Mouse (Mus musculus) neural tube, embryonic 11.5 days (tissue): Measurements from ENCODE around the gene Ppm1h. TPM values are rescaled to one million over a fixed set of nuclear protein-coding genes. Genes with fewer than 3 reads are reported as not detected.
A peak's percentile ranks its signal among the peaks of the same experiment; 100 is the strongest.

ENCODE experiments used
- ATAC-seq: fragments of 200-750 bp; cut with Nextera tagmentation; 2 replicates; pipeline ENCODE4 v1.8.0; 2017; ENCODE audit warnings: moderate number of reproducible peaks, mild to moderate bottlenecking, moderate TSS enrichment, moderate library complexity; ENCODE audit not compliant: insufficient read depth, low FRiP score, low TSS enrichment
- DNase-seq: peaks from one replicate; pipeline ENCODE4 v3.0.0-alpha.2; 2015; ENCODE audit warnings: low spot score
- H3K27ac ChIP-seq: fragments of 300-500 bp; sonication (generic); 2 replicates; pipeline ENCODE4 v1.5.1; 2014; ENCODE audit warnings: low read depth, mild to moderate bottlenecking, low read length
- H3K27me3 ChIP-seq: fragments of 300-500 bp; sonication (generic); 2 replicates; pipeline ENCODE4 v1.6.1; 2014; ENCODE audit warnings: mild to moderate bottlenecking, low read length, mixed read lengths; ENCODE audit not compliant: control insufficient read depth, insufficient read depth
- H3K36me3 ChIP-seq: fragments of 300-500 bp; sonication (generic); 2 replicates; pipeline ENCODE4 v1.6.1; 2014; ENCODE audit warnings: mild to moderate bottlenecking, low read length, moderate library complexity, mixed read lengths; ENCODE audit not compliant: control insufficient read depth, insufficient read depth
- H3K4me1 ChIP-seq: fragments of 300-500 bp; sonication (generic); 2 replicates; pipeline ENCODE4 v1.6.1; 2014; ENCODE audit warnings: low read length, mixed read lengths; ENCODE audit not compliant: control insufficient read depth, insufficient read depth
- H3K4me2 ChIP-seq: fragments of 300-500 bp; sonication (generic); 2 replicates; pipeline ENCODE4 v1.6.1; 2014; ENCODE audit warnings: low read depth, mild to moderate bottlenecking, moderate library complexity
- H3K4me3 ChIP-seq: fragments of 300-500 bp; sonication (generic); 2 replicates; pipeline ENCODE4 v1.5.1; 2014; ENCODE audit warnings: low read depth, low read length
- H3K9ac ChIP-seq: fragments of 300-500 bp; sonication (generic); 2 replicates; pipeline ENCODE4 v1.6.1; 2014; ENCODE audit warnings: mild to moderate bottlenecking, low read length
- H3K9me3 ChIP-seq: fragments of 300-500 bp; sonication (generic); 2 replicates; pipeline ENCODE4 v1.6.1; 2016; ENCODE audit warnings: low read length; ENCODE audit not compliant: control insufficient read depth
- WGBS: fragments of 180-500 bp; shearing (Covaris S2); extraction: QIAGEN DNeasy Blood & Tissue Kit; methylation state at CpG from one replicate; pipeline ENCODE4 v1.1.7; 2014; 5-methylcytosine and 5-hydroxymethylcytosine counted together
- polyA plus RNA-seq: library from polyadenylated mRNA; unstranded; fragments of >200 nt; fragmentation: Nextera tagmentation; extraction: Ambion mirVana; gene quantifications from 2 replicates; pipeline ENCODE4 v1.2.1, GENCODE M21; 2014

The Ppm1h gene
- polyA plus RNA-seq, 1 experiment from 2014 or later = 15.1 TPM

GRCm38 (mm10) chr10:122900466-122900865 lies 221.9 kb downstream of the Ppm1h start:
- Histone ChIP-seq H3K4me1 (no peaks in the 10 kb centered on the region), H3K4me3 (no peak overlapping the region), H3K9ac (no peak overlapping the region), H3K9me3 (no peaks in the 10 kb centered on the region), H3K36me3 (no peaks in the 10 kb centered on the region), H3K27me3 (no peaks in the 10 kb centered on the region), H3K27ac (no peak overlapping the region), H3K4me2 (no peak overlapping the region)
- ATAC-seq (no peak), DNase-seq (no peak)
- 92% methylated on average over 1 of the region's 1 CpGs for WGBS

GRCm38 (mm10) chr10:122901379-122901778 lies 222.8 kb downstream of the Ppm1h start:
- Histone ChIP-seq H3K9ac (no peak overlapping the region), H3K36me3 (no peaks in the 10 kb centered on the region), H3K4me2 (no peak overlapping the region), H3K9me3 (no peaks in the 10 kb centered on the region), H3K27me3 (no peaks in the 10 kb centered on the region), H3K4me3 (no peak overlapping the region), H3K27ac (no peak overlapping the region), H3K4me1 (no peaks in the 10 kb centered on the region)
- DNase-seq (no peak), ATAC-seq (0 out of 2 replicates have a peak, but pooled peaks have one; percentile 33)
- WGBS = 76% methylated on average over 5 of the region's 5 CpGs

GRCm38 (mm10) chr10:122909406-122910032 lies 231.0 kb downstream of the Ppm1h start:
- peaks cover 31% of the 10 kb centered on the region for H3K4me1 ChIP-seq
- peak; percentile 29 for DNase-seq
- no peak overlapping the region for H3K9ac ChIP-seq
- no peaks in the 10 kb centered on the region for H3K9me3 ChIP-seq
- H3K4me2 ChIP-seq = no peak overlapping the region
- H3K27me3 ChIP-seq = no peaks in the 10 kb centered on the region
- no peak overlapping the region for H3K27ac ChIP-seq
- WGBS = 86% methylated on average over 9 of the region's 9 CpGs
- no peaks in the 10 kb centered on the region for H3K36me3 ChIP-seq
- no peak overlapping the region for H3K4me3 ChIP-seq
- 0 out of 2 replicates have a peak, but pooled peaks have one; percentile 33 for ATAC-seq

- no peak overlapping the region for H3K4me2 ChIP-seq
- H3K27ac ChIP-seq = peak overlapping the region; percentile 41; the same call in 1 of the 2 replicates
- H3K4me1 ChIP-seq = peaks cover 31% of the 10 kb centered on the region
- WGBS = 18% methylated on average over 8 of the region's 8 CpGs
- peak; percentile 53 for ATAC-seq
- DNase-seq = peak; percentile 27
- H3K36me3 ChIP-seq = no peaks in the 10 kb centered on the region
- H3K9ac ChIP-seq = no peak overlapping the region
- no peaks in the 10 kb centered on the region for H3K9me3 ChIP-seq
- no peaks in the 10 kb centered on the region for H3K27me3 ChIP-seq
- H3K4me3 ChIP-seq = no peak overlapping the region
These were observed 232.2 kb downstream of the Ppm1h start for GRCm38 (mm10) chr10:122910798-122911225.

GRCm38 (mm10) chr10:122911668-122912067 lies 233.1 kb downstream of the Ppm1h start:
- Histone ChIP-seq H3K4me1 (peaks cover 31% of the 10 kb centered on the region), H3K36me3 (no peaks in the 10 kb centered on the region), H3K27ac (peak overlapping the region; percentile 41; the same call in 1 of the 2 replicates), H3K27me3 (no peaks in the 10 kb centered on the region), H3K9me3 (no peaks in the 10 kb centered on the region), H3K9ac (no peak overlapping the region), H3K4me2 (no peak overlapping the region), H3K4me3 (no peak overlapping the region)
- DNase-seq = no peak
- no peak for ATAC-seq
- 63% methylated on average over 8 of the region's 8 CpGs for WGBS

GRCm38 (mm10) chr10:122912086-122912690 lies 233.6 kb downstream of the Ppm1h start:
- 39% methylated on average over 12 of the region's 12 CpGs for WGBS
- H3K27ac ChIP-seq = peak overlapping the region; percentile 45
- H3K4me2 ChIP-seq = no peak overlapping the region
- no peak for ATAC-seq
- peak overlapping the region; percentile 36; the same call in 1 of the 2 replicates for H3K9ac ChIP-seq
- H3K36me3 ChIP-seq = no peaks in the 10 kb centered on the region
- H3K27me3 ChIP-seq = no peaks in the 10 kb centered on the region
- H3K9me3 ChIP-seq = no peaks in the 10 kb centered on the region
- no peak for DNase-seq
- peaks cover 31% of the 10 kb centered on the region for H3K4me1 ChIP-seq
- H3K4me3 ChIP-seq = no peak overlapping the region

GRCm38 (mm10) chr10:122912701-122913368 lies 234.3 kb downstream of the Ppm1h start:
- WGBS = 16% methylated on average over 19 of the region's 19 CpGs
- Histone ChIP-seq H3K4me3 (no peak overlapping the region), H3K9ac (peak overlapping the region; percentile 36), H3K4me1 (peaks cover 31% of the 10 kb centered on the region), H3K9me3 (no peaks in the 10 kb centered on the region), H3K27ac (peak overlapping the region; percentile 45), H3K36me3 (no peaks in the 10 kb centered on the region), H3K4me2 (no peak overlapping the region), H3K27me3 (no peaks in the 10 kb centered on the region)
- peak; percentile 69 for DNase-seq
- ATAC-seq = peak; percentile 29

GRCm38 (mm10) chr10:122913393-122913792 lies 234.8 kb downstream of the Ppm1h start:
- Histone ChIP-seq H3K4me1 (peaks cover 31% of the 10 kb centered on the region), H3K9me3 (no peaks in the 10 kb centered on the region), H3K36me3 (no peaks in the 10 kb centered on the region), H3K4me2 (no peak overlapping the region), H3K4me3 (no peak overlapping the region), H3K9ac (peak overlapping the region; percentile 36), H3K27me3 (no peaks in the 10 kb centered on the region), H3K27ac (peak overlapping the region; percentile 45; the same call in 1 of the 2 replicates)
- DNase-seq (no peak), ATAC-seq (no peak)
- WGBS = 57% methylated on average over 11 of the region's 11 CpGs
